Mouse (Mus musculus): ENCODE measurements around the gene Akip1. TPM values are rescaled to one million over a fixed set of nuclear protein-coding genes. Genes with fewer than 3 reads are reported as not detected.

The Akip1 gene
- polyA plus RNA-seq (2017; shearing (Covaris generic)): 10 to 100 TPM; 28.6 to 32.8 TPM

- ATAC-seq: peak; percentile 90
Measured at GRCm38 (mm10) chr7:109703190-109704015, at the start of gene Akip1, which contains the start of gene St5. Akip1 (plus strand) TSS chr7:109703690. St5 (minus strand) TSS chr7:109703605.

GRCm38 (mm10) chr7:109654871-109655270, 48.6 kb upstream of the Akip1 start:
- ATAC-seq: no peak

- no peak for ATAC-seq
Measured at GRCm38 (mm10) chr7:109657884-109658283, 45.6 kb upstream of the Akip1 start.

- no peak for ATAC-seq
Measured at GRCm38 (mm10) chr7:109659278-109659677, 44.2 kb upstream of the Akip1 start.

GRCm38 (mm10) chr7:109662626-109663025, 40.9 kb upstream of the Akip1 start:
- no peak for ATAC-seq

GRCm38 (mm10) chr7:109666664-109667063, 36.8 kb upstream of the Akip1 start:
- no peak for ATAC-seq

- no peak for ATAC-seq
Measured at GRCm38 (mm10) chr7:109669426-109670170, 33.9 kb upstream of the Akip1 start.

- ATAC-seq: no peak
Measured at GRCm38 (mm10) chr7:109671581-109672471, 31.7 kb upstream of the Akip1 start.

- ATAC-seq: no peak
Measured at GRCm38 (mm10) chr7:109674944-109675628, 28.4 kb upstream of the Akip1 start.

- no peak for ATAC-seq
Measured at GRCm38 (mm10) chr7:109680284-109680683, 23.2 kb upstream of the Akip1 start.

- no peak for ATAC-seq
Measured at GRCm38 (mm10) chr7:109680879-109681278, 22.6 kb upstream of the Akip1 start.

- ATAC-seq: no peak
Measured at GRCm38 (mm10) chr7:109686585-109687128, 16.8 kb upstream of the Akip1 start.

- ATAC-seq: no peak
Measured at GRCm38 (mm10) chr7:109690101-109690500, 13.4 kb upstream of the Akip1 start.

- ATAC-seq: no peak
Measured at GRCm38 (mm10) chr7:109690961-109691360, 12.5 kb upstream of the Akip1 start.

GRCm38 (mm10) chr7:109694576-109695338, 8.7 kb upstream of the Akip1 start:
- no peak for ATAC-seq

GRCm38 (mm10) chr7:109695339-109695726, 8.2 kb upstream of the Akip1 start:
- no peak for ATAC-seq

- no peak for ATAC-seq
Measured at GRCm38 (mm10) chr7:109700213-109700612, 3.3 kb upstream of the Akip1 start.

GRCm38 (mm10) chr7:109702721-109703120, 769 bp upstream of the Akip1 start:
- ATAC-seq: no peak

- peak; percentile 1 for ATAC-seq
Measured at GRCm38 (mm10) chr7:109704016-109704377, 507 bp downstream of the Akip1 start.

GRCm38 (mm10) chr7:109704461-109704860, 971 bp downstream of the Akip1 start:
- ATAC-seq: no peak
